Mouse (Mus musculus): Measurements from ENCODE around the gene A4galt.

- TF ChIP-seq POLR2A (IDR thresholded peaks at IDR 0.05; ENCODE audit: low read depth, low read length) (no peak), CTCF (IDR thresholded peaks at IDR 0.05; ENCODE audit: extremely low read depth, insufficient read depth, insufficient read length, insufficient replicate concordance) (no peak)
Measured at GRCm38 (mm10) chr15:83236824-83237223, 14.8 kb downstream of the A4galt start.
